Mouse (Mus musculus) C2C12 (cell line): ENCODE results near the gene Ramp2.
A peak's percentile ranks its signal among the peaks of the same experiment; 100 is the strongest.

Experiments used
- CEBPB ChIP-seq: IDR thresholded peaks from one replicate; pipeline ENCODE4 v1.6.1; 2011; ENCODE audit warnings: low read depth, mild to moderate bottlenecking, control low read depth, moderate library complexity
- CTCF ChIP-seq: IDR thresholded peaks from one replicate; pipeline ENCODE4 v1.5.1; 2011; ENCODE audit not compliant: control insufficient read depth, insufficient read depth, insufficient read length
- FOSL1 ChIP-seq: IDR thresholded peaks from one replicate; pipeline ENCODE4 v1.8.0; 2011; ENCODE audit warnings: mild to moderate bottlenecking, low read length; ENCODE audit not compliant: poor library complexity, insufficient read depth, severe bottlenecking
- MAX ChIP-seq: IDR thresholded peaks from one replicate; pipeline ENCODE4 v1.6.1; 2011; ENCODE audit warnings: mild to moderate bottlenecking, control low read depth
- MYOD1 ChIP-seq: IDR thresholded peaks from one replicate; pipeline ENCODE4 v1.6.1; 2011; ENCODE audit warnings: low read depth; ENCODE audit not compliant: control insufficient read depth, insufficient read length
- USF1 ChIP-seq: IDR thresholded peaks from one replicate; pipeline ENCODE4 v1.6.1; 2011; ENCODE audit warnings: low read depth, mild to moderate bottlenecking, control low read depth, moderate library complexity

DNA sequence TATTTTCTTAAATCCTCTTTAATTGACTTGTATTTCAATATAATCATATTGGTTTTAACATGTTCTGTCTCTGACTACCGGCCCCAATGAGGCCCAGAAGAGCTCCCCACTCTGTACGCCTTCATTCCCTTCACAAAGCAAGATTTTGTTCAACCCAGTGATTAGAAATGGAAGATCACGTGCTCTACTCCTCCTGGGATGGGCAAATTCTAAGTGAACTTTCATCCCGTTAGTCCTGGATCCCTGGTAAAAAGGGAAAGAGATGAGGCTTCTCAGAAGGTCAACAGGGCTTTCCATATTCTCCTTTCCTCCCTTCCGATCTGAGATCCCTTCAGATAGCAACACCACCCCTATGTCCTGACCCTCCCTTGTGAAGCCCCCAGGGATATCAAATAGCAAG is 15.3 kb upstream of the Ramp2 start:
- no peak for TF ChIP-seq CTCF
- TF ChIP-seq FOSL1: no peak
- TF ChIP-seq USF1: peak; percentile 30
- TF ChIP-seq MAX: no peak
- no peak for TF ChIP-seq CEBPB
- TF ChIP-seq MYOD1: no peak
